Mouse (Mus musculus): Measurements from ENCODE around the gene Catsperg2.
"Not testable (repeated sequence)": the region's sequence is repeated elsewhere in the genome, so short reads cannot be mapped to it uniquely, and the experiment has no call there.

DNA sequence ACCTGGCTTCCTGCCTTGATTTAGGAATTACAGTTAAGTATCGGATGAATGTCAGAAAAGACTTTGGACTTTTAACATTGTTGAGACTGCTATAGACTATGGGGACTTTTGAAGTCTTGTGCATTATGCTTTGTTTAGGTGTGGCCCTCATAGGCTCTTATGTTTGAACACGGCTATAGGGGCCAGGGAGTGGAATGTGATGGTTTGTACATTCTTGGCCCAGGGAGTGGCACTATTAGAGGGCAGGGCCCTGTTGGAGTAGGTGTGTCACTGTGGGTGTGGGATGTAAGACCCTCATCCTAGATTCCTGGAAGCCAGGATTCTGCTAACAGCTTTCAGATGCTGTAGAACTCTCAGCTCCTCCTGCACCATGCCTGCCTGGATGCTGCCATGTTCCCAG is 17.9 kb downstream of the Catsperg2 start:
- TF ChIP-seq CTCF (IDR thresholded peaks at IDR 0.05; ENCODE audit: low read depth, low read length); POLR2A (IDR thresholded peaks at IDR 0.05; ENCODE audit: extremely low read depth, insufficient read depth, low read length): not testable (repeated sequence)

Measured in liver, adult 2 months (tissue).